Mouse (Mus musculus): ENCODE data around the gene Nckap1. TPM values are rescaled to one million over a fixed set of nuclear protein-coding genes. Genes with fewer than 3 reads are reported as not detected.

Gene Nckap1
- total and polyA plus RNA-seq, 2 experiments from 2014 or later = 34.5 to 90.0 TPM

GRCm38 (mm10) chr2:80577286-80577685 lies 3.9 kb downstream of the Nckap1 start:
- Histone ChIP-seq H3K4me2 (ENCODE audit: low read depth, low read length) (no peak overlapping the region), H3K4me3 (ENCODE audit: low read depth, low read length) (no peak overlapping the region), H3K27ac (ENCODE audit: low read depth) (no peak overlapping the region), H3K36me3 (replicated peaks; ENCODE audit: control insufficient read depth, insufficient read depth, low read length) (no peaks in the 10 kb centered on the region), H3K4me1 (ENCODE audit: control insufficient read depth, insufficient read depth) (peaks cover 14% of the 10 kb centered on the region; the same call in 1 of the 2 replicates), H3K9ac (replicated peaks; ENCODE audit: low read depth, low read length) (no peak overlapping the region), H3K9me3 (replicated peaks; ENCODE audit: control insufficient read depth, low read length) (no peaks in the 10 kb centered on the region), H3K27me3 (ENCODE audit: control insufficient read depth, insufficient read depth, low read length) (no peaks in the 10 kb centered on the region)
- ATAC-seq (ENCODE audit: insufficient read depth, low read depth) (no peak), DNase-seq (ENCODE audit: low spot score) (no peak)
- TF ChIP-seq EP300 (IDR thresholded peaks at IDR 0.05; ENCODE audit: low read depth) (no peak), CTCF (IDR thresholded peaks at IDR 0.05; ENCODE audit: low read depth) (no peak)
- 91% methylated on average over 1 of the region's 1 CpGs for WGBS

DNA sequence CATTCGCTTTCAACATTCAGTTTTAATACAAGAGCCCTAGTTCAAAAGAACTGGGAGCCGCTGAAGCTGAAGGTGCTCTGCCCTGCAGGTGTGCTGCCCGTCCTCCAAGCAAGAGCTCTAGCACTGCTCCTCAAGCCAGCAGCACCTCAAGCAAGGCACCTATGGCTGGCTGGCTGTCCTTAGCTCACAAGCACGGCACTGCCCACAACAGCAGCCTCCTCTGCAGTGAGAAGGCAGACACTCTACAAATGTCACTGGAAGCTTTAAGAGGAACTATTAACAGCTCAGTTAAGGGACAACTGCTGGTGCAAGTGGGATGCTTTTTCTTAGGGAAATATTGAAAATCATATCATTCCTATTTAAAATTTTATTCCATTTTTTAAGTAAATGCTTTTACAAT lies 10.5 kb downstream of the Nckap1 start:
- no peak for TF ChIP-seq CTCF (IDR thresholded peaks at IDR 0.05; ENCODE audit: low read depth)
- TF ChIP-seq EP300 (IDR thresholded peaks at IDR 0.05; ENCODE audit: low read depth) = no peak
- ATAC-seq (ENCODE audit: insufficient read depth, low read depth) = no peak
- Histone ChIP-seq H3K36me3 (replicated peaks; ENCODE audit: control insufficient read depth, insufficient read depth, low read length) (0 out of 2 replicates have a peak, but pooled peaks cover 5% of the 10 kb centered on the region), H3K9ac (replicated peaks; ENCODE audit: low read depth, low read length) (no peak overlapping the region), H3K4me3 (ENCODE audit: low read depth, low read length) (no peak overlapping the region), H3K27me3 (ENCODE audit: control insufficient read depth, insufficient read depth, low read length) (no peaks in the 10 kb centered on the region), H3K27ac (ENCODE audit: low read depth) (0 out of 2 replicates have a peak overlapping the region, but pooled peaks have one; percentile 3), H3K4me2 (ENCODE audit: low read depth, low read length) (no peak overlapping the region), H3K9me3 (replicated peaks; ENCODE audit: control insufficient read depth, low read length) (no peaks in the 10 kb centered on the region), H3K4me1 (ENCODE audit: control insufficient read depth, insufficient read depth) (no peaks in the 10 kb centered on the region)
- DNase-seq (ENCODE audit: low spot score) = no peak
- 52% methylated on average over 4 of the region's 4 CpGs for WGBS

- H3K27me3 ChIP-seq (ENCODE audit: control insufficient read depth, insufficient read depth, low read length) = no peaks in the 10 kb centered on the region
- TF ChIP-seq CTCF (IDR thresholded peaks at IDR 0.05; ENCODE audit: low read depth) (no peak), EP300 (IDR thresholded peaks at IDR 0.05; ENCODE audit: low read depth) (no peak)
- no peak overlapping the region for H3K4me2 ChIP-seq (ENCODE audit: low read depth, low read length)
- H3K4me3 ChIP-seq (ENCODE audit: low read depth, low read length) = no peak overlapping the region
- no peak for ATAC-seq (ENCODE audit: insufficient read depth, low read depth)
- no peak overlapping the region for H3K9ac ChIP-seq (replicated peaks; ENCODE audit: low read depth, low read length)
- H3K27ac ChIP-seq (ENCODE audit: low read depth) = no peak overlapping the region
- DNase-seq (ENCODE audit: low spot score) = no peak
- H3K9me3 ChIP-seq (replicated peaks; ENCODE audit: control insufficient read depth, low read length) = no peaks in the 10 kb centered on the region
- peaks cover 6% of the 10 kb centered on the region for H3K4me1 ChIP-seq (ENCODE audit: control insufficient read depth, insufficient read depth)
- WGBS = 79% methylated on average over 4 of the region's 4 CpGs
- H3K36me3 ChIP-seq (replicated peaks; ENCODE audit: control insufficient read depth, insufficient read depth, low read length) = 0 out of 2 replicates have a peak, but pooled peaks cover 5% of the 10 kb centered on the region
Measured at GRCm38 (mm10) chr2:80567411-80567810, 13.8 kb downstream of the Nckap1 start.

DNA sequence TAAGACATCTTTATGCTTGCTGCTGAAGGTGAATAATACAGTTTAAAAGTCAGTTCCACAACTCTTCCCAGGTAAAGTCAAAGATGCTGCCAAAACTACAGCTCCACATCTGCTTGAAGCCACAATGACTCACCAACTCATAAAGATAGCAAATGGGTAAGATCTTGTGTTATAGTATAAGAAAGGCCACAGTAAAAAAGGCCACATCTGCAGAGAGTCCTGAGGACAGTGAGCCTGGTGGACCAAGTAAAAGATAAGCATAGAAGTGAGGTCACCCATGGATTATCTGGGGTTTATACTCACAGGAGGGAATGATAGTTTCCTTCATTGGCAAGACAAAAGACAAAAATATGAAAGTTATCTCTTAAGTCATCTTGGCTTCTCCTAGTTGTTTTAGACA lies 18.9 kb downstream of the Nckap1 start:
- no peak for ATAC-seq (ENCODE audit: insufficient read depth, low read depth)
- Histone ChIP-seq H3K9ac (replicated peaks; ENCODE audit: low read depth, low read length) (no peak overlapping the region), H3K9me3 (replicated peaks; ENCODE audit: control insufficient read depth, low read length) (no peaks in the 10 kb centered on the region), H3K4me1 (ENCODE audit: control insufficient read depth, insufficient read depth) (peaks cover 9% of the 10 kb centered on the region), H3K27me3 (ENCODE audit: control insufficient read depth, insufficient read depth, low read length) (no peaks in the 10 kb centered on the region), H3K36me3 (replicated peaks; ENCODE audit: control insufficient read depth, insufficient read depth, low read length) (no peaks in the 10 kb centered on the region), H3K4me3 (ENCODE audit: low read depth, low read length) (no peak overlapping the region), H3K4me2 (ENCODE audit: low read depth, low read length) (no peak overlapping the region), H3K27ac (ENCODE audit: low read depth) (no peak overlapping the region)
- DNase-seq (ENCODE audit: low spot score) = no peak
- TF ChIP-seq EP300 (IDR thresholded peaks at IDR 0.05; ENCODE audit: low read depth) = no peak
- no peak for TF ChIP-seq CTCF (IDR thresholded peaks at IDR 0.05; ENCODE audit: low read depth)

DNA sequence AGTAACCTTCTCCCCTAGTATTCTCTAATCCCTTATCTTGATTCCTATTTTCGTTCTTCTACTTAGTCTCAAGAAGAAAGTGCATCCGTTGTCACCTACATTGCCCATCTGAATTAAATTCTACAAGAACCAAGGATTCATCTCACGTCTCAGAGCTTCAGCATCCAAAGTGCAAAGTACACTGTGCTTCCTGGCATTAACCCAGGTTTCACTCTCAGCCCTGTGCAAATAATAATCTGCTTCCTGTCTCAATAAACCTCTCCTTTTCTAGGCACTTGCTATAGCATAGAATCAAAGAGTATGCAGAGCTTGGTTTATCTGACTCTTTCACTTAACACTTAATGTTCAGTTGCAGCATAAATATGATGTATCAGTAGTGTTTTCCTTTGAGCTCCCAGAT lies 19.7 kb downstream of the Nckap1 start:
- Histone ChIP-seq H3K36me3 (replicated peaks; ENCODE audit: control insufficient read depth, insufficient read depth, low read length) (no peaks in the 10 kb centered on the region), H3K9me3 (replicated peaks; ENCODE audit: control insufficient read depth, low read length) (no peaks in the 10 kb centered on the region), H3K4me3 (ENCODE audit: low read depth, low read length) (no peak overlapping the region), H3K27ac (ENCODE audit: low read depth) (no peak overlapping the region), H3K4me1 (ENCODE audit: control insufficient read depth, insufficient read depth) (peaks cover 9% of the 10 kb centered on the region), H3K4me2 (ENCODE audit: low read depth, low read length) (no peak overlapping the region), H3K27me3 (ENCODE audit: control insufficient read depth, insufficient read depth, low read length) (no peaks in the 10 kb centered on the region), H3K9ac (replicated peaks; ENCODE audit: low read depth, low read length) (no peak overlapping the region)
- TF ChIP-seq EP300 (IDR thresholded peaks at IDR 0.05; ENCODE audit: low read depth) (no peak), CTCF (IDR thresholded peaks at IDR 0.05; ENCODE audit: low read depth) (no peak)
- 57% methylated on average over 3 of the region's 3 CpGs for WGBS
- DNase-seq (ENCODE audit: low spot score) (no peak), ATAC-seq (ENCODE audit: insufficient read depth, low read depth) (no peak)

DNA sequence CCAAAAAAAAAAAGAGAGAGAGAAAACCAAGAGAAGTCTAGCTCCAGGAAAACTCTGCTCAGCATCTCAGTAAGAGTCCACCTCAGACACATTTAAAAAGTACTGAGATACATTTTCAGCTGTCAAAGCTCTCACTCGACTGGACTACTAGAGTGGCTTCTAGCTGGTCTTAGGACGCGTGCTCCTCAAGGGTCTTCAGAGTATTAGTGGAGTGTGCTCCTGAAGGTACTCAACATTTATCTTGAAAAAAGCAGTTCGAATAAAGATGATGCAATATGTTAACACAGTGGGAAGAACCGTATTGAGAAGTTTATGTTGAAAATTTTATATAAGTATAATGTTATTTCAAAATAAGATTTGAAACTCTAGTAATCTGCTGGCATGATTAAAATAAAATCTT lies 20.4 kb downstream of the Nckap1 start:
- WGBS = 85% methylated on average over 5 of the region's 5 CpGs
- H3K9ac ChIP-seq (replicated peaks; ENCODE audit: low read depth, low read length) = no peak overlapping the region
- no peaks in the 10 kb centered on the region for H3K36me3 ChIP-seq (replicated peaks; ENCODE audit: control insufficient read depth, insufficient read depth, low read length)
- H3K27ac ChIP-seq (ENCODE audit: low read depth) = no peak overlapping the region
- ATAC-seq (ENCODE audit: insufficient read depth, low read depth) = no peak
- TF ChIP-seq EP300 (IDR thresholded peaks at IDR 0.05; ENCODE audit: low read depth) = no peak
- TF ChIP-seq CTCF (IDR thresholded peaks at IDR 0.05; ENCODE audit: low read depth) = no peak
- no peak overlapping the region for H3K4me3 ChIP-seq (ENCODE audit: low read depth, low read length)
- H3K4me1 ChIP-seq (ENCODE audit: control insufficient read depth, insufficient read depth) = peaks cover 9% of the 10 kb centered on the region
- H3K4me2 ChIP-seq (ENCODE audit: low read depth, low read length) = no peak overlapping the region
- no peaks in the 10 kb centered on the region for H3K27me3 ChIP-seq (ENCODE audit: control insufficient read depth, insufficient read depth, low read length)
- DNase-seq (ENCODE audit: low spot score) = no peak
- no peaks in the 10 kb centered on the region for H3K9me3 ChIP-seq (replicated peaks; ENCODE audit: control insufficient read depth, low read length)

Measured in heart, postnatal 0 days (tissue).